Mouse (Mus musculus) testis, postnatal 10 days (tissue): Measurements from ENCODE around the gene Olfr10.
"Not testable (repeated sequence)": the region's sequence is repeated elsewhere in the genome, so short reads cannot be mapped to it uniquely, and the experiment has no call there.

Experiments used
- DNase-seq: peaks from one replicate; pipeline ENCODE4 v3.0.0; 2021; ENCODE audit warnings: low spot score

The Olfr10 gene

GRCm38 (mm10) chr11:49304441-49304840 lies at the start of gene Olfr10:
TSS of gene Olfr10 (plus strand) at chr11:49304741.
- no peak for DNase-seq

DNA sequence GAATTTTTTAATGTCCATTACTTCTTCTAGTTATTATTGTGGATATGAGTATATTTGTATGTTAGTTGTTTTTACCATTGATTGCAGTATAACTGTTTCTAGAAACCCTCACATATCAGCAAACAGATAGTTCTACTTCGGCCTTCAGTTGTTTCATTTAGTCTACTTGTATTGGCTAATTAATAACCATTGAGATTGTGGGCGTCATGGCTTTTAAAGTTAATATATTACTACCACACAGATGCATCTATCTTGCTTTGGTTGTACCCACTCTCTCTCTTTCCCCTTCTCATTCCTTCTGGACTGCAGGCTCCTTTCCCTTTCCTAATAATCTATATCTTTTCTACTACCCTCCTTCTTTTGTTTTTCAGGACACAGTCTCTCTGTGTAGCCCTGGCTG lies 45.2 kb upstream of the Olfr10 start:
- DNase-seq: no peak

GRCm38 (mm10) chr11:49259829-49260228 lies 44.7 kb upstream of the Olfr10 start:
- no peak for DNase-seq

- peak; percentile 80 for DNase-seq
Observed at GRCm38 (mm10) chr11:49260598-49261312, 43.8 kb upstream of the Olfr10 start.

DNA sequence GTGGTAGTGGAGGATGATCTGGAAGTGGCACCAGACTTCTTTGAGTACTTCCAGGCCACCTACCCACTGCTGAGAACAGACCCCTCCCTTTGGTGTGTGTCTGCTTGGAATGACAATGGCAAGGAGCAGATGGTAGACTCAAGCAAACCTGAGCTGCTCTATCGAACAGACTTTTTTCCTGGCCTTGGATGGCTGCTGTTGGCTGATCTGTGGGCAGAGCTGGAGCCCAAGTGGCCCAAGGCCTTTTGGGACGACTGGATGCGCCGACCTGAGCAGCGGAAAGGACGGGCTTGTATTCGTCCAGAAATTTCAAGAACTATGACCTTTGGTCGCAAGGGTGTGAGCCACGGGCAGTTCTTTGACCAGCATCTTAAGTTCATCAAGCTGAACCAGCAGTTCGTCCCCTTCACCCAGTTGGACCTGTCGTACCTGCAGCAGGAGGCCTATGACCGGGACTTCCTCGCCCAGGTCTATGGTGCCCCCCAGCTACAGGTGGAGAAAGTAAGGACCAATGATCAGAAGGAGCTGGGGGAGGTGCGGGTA lies 43.2 kb upstream of the Olfr10 start:
- no peak for DNase-seq

- DNase-seq: no peak
Observed at GRCm38 (mm10) chr11:49262286-49262685, 42.3 kb upstream of the Olfr10 start.

DNA sequence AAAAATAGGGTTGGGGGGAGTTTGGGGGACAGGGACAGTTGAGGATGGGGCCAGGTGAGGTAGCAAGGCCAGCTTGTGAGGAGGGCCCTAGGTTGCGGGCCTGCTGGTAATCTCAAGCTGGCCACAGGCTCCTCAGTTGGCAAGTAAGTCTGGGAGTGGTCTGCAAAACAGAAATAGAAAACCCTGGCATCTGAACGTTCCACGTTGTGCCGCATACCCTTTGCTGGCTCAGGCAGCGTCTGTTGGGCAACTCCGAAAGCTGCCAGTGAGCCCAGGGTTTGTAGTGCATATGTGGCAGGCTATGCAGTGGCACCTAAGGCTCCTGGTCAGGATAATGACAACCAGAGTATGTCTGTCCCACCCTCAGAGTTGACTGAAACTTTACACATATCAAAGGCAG lies 41.4 kb upstream of the Olfr10 start:
- no peak for DNase-seq

DNA sequence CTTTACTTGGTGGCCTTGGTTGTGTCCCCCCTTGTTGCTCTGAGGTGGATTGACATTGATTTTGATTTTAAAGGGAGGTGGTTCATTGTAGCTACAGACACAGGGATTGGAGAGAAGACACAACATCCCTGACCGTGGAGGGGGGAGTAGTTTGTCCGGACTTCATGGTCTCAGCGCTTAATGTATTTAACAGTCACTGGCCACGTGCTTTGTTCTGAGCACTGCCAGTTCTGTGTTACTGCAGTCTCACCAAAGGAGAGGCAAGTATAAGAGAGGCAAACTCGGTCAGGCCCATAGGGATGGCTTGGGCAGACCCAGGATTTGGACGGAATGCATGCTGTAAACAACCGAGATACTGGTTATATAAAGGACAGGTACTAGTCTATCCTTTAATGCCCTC lies 40.5 kb upstream of the Olfr10 start:
- no peak for DNase-seq

DNA sequence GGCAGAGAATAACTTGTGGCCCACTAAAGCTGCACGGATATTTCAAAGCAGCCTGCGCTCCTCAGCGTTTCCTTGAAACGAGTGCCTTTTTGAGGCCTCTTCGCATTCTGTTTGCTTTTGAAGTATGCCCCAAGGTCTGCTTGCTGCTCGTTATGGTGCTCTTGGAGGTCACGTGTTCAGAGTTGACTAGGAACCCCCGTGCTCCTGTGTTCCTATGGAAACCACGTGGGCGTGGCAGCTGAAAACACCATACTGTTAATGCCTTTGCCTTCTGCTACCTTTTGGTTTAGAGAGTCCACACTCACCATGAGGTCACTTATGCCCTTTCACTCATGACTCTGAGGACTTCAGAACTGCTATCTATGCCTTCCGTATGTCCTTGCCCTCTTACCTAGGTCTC lies 39.9 kb upstream of the Olfr10 start:
- no peak for DNase-seq

DNA sequence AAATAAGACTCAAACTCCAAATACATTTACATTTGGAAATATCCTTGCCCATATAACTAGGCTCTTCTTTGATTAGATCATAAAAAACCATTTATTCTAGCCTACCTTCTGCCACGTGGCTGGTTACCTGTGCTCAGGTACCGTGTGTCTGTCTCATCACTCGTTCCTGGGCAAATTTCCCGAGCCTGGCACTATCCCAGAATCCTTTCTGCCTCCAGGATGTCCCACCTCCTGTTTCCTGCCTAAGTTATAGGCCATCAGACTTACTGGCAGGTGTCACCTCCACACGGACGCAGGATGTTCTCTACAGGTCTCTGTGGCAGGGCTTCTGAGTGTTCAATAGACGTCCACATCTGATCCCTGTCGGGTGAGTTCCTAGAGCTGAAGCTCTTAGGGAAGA lies 39.4 kb upstream of the Olfr10 start:
- DNase-seq: no peak

DNA sequence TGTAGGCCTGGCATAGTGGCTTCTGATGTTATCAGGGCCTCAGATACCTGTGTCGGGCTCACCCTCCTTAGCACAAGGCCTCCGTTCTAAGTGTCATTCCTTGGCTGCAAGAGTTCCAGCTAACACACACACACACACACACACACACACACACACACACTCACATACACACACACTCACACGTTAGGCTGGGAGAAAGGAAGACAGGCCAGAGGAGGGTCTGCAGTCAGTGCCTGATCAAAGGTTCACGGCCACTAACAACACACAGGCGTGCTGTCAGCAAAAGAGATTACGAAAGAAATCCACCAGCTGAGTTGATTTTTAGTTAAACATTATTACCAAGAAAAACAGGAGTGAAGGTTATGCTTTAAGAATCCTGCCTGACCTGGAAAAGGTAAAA lies 37.9 kb upstream of the Olfr10 start:
- no peak for DNase-seq

- no peak for DNase-seq
Observed at GRCm38 (mm10) chr11:49267316-49267715, 37.2 kb upstream of the Olfr10 start.

GRCm38 (mm10) chr11:49267970-49268579 lies 36.5 kb upstream of the Olfr10 start:
- DNase-seq: no peak

GRCm38 (mm10) chr11:49269761-49270160 lies 34.8 kb upstream of the Olfr10 start:
- DNase-seq: no peak

- no peak for DNase-seq
Observed at GRCm38 (mm10) chr11:49270368-49270767, 34.2 kb upstream of the Olfr10 start.

GRCm38 (mm10) chr11:49271334-49271733 lies 33.2 kb upstream of the Olfr10 start:
- DNase-seq: no peak

DNA sequence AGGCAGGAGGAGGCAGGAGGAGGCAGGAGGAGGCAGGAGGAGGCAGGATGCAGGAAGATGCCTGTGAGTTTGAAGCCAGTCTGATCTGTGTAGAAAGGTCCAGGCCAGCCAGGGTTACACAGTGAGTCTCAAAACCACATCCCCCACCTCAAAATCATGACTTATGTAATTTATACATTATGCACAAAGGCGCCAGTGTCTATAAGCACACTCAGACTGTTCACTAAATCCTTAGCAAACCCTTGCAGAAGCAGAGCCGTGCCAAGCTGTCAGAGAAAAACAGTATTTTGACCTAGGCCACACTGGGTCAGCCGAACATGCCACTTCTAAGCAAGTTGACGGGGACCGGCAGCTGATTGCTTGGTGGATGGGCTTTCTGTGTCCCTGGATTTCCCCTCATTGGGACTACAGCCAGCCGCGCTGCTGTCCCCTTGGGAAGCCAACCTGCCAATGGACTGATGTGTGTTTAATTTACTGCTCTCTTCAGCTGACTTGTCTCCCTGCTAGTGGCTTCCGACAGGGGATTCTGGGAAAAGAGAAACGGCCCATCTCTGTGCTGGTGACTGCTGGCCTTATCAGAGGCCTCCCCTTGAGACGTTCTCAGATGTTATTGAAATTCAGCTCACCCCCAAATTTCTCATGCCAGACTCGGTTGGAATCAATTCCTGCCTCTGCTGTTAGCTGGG lies 30.6 kb upstream of the Olfr10 start:
- DNase-seq: no peak

GRCm38 (mm10) chr11:49278222-49278621 lies 26.3 kb upstream of the Olfr10 start, which contains the start of gene Olfr1393:
TSS of gene Olfr1393 (plus strand) at chr11:49278304.
- no peak for DNase-seq

DNA sequence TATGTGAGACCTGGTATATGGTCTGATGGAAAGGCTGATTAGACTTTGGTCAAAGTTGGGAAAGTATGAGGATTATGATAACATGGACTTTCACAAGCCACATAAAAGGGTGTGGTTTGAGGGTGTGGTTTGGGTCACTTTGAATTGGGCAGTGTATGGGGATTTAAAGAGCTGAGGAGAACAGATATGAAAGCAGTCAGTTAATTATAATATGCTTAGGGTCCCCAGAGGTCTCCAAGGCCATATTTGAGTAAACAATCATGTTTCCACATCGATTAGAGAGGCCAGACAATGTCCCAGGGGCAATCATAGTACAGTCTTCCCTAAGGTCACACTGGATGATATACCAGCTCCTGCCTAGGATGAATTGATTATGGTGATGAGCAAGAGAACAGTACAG lies 19.6 kb upstream of the Olfr10 start, which contains the start of gene Olfr1392:
Gene Olfr1392, plus strand, starts transcription at position 301 of the 400 bp plus-strand sequence.
- DNase-seq: not testable (repeated sequence)

- DNase-seq: no peak
Observed at GRCm38 (mm10) chr11:49287251-49287650, 17.3 kb upstream of the Olfr10 start.

GRCm38 (mm10) chr11:49292777-49293176 lies 11.8 kb upstream of the Olfr10 start:
- no peak for DNase-seq

GRCm38 (mm10) chr11:49308547-49308946 lies 4.0 kb downstream of the Olfr10 start:
- not testable (repeated sequence) for DNase-seq

- DNase-seq: no peak
Observed at GRCm38 (mm10) chr11:49322442-49322841, 17.9 kb downstream of the Olfr10 start, which contains the start of gene Olfr1391. TSS of gene Olfr1391 (plus strand) at chr11:49322742.
